Mouse (Mus musculus): ENCODE measurements around the gene Golt1a.

Golt1a gene

GRCm38 (mm10) chr1:133309652-133310267 lies at the start of gene Golt1a:
TSS of gene Golt1a (plus strand) at chr1:133309800.
- no peak for DNase-seq (ENCODE audit: low spot score in 2 of 2)

DNA sequence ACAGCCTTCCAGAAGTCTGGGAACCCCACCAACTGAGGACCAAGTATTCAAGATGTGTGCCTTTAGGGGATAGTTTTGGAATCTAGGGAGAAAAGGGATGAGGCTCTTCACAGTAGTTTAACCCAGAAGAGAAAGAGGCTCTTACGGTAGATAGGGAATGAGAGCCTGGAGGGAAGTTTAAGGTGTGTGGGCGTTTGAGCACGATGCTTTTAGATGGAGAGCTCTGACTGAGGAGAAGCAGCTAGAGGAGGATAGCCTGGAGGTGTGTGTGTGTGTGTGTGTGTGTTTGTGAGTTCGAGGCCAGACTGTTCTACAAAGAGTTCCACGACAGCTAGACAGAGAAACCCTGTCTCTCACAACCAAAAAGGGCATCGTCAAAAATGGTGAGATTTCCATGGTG lies 47.0 kb upstream of the Golt1a start:
- no peak for DNase-seq (ENCODE audit: low spot score in 2 of 2)

GRCm38 (mm10) chr1:133263134-133263533 lies 46.5 kb upstream of the Golt1a start:
- no peak for DNase-seq (ENCODE audit: low spot score in 2 of 2)

DNA sequence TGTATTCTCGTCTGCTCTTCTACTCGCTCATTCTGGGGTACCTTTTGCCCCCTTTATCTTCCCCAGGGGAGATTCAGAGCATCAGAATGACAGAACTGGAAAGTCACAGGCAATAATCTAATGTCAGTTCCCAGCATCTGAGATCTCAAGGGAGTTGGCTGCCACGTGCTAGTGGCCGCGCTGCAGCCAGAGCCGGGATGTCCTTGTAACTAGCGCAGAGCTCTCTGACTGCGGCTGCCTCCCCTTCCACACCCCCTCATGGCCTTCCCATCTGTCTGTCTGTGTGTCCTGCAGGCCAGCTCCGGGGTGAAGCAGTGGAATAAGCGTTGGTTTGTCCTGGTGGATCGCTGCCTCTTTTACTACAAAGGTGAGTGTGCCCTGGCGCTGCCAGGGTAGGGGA lies 45.2 kb upstream of the Golt1a start:
- DNase-seq (ENCODE audit: low spot score in 2 of 2), result no peak

DNA sequence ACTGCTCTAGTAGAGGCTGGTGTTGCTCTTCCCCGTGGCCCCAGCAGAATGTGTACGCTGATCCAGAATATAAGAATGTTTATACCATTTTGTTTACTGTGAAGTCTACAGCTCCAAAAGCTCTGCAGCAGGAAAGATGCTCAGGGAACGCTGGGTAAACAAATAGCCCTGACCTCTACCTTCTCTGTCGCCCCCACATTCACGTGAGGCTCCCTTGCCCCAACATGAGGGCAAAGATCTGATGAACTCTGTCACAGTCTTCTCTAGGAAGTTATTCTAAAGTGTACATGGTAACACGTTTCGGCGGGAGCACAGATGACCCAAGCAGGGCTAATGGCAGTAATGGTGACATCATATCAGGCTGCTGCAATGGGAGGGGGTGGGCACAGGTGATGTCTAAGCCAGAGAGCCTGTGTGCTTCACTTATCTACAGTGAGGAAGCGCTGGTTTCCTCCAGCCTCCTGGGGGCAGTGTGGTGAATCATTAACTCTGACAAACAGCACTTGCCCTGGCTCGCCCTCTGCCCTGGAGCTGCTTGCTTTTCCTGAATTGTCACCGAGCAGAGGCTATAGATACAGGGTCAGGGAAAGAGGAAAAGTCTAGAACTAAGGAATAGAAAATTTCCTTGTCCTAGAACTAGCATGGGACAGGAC lies 44.4 kb upstream of the Golt1a start:
- DNase-seq (ENCODE audit: low spot score in 2 of 2), result no peak

GRCm38 (mm10) chr1:133267094-133267493 lies 42.5 kb upstream of the Golt1a start:
- no peak for DNase-seq (ENCODE audit: low spot score in 2 of 2)

GRCm38 (mm10) chr1:133267813-133268492 lies 41.6 kb upstream of the Golt1a start:
- no peak for DNase-seq (ENCODE audit: low spot score in 2 of 2)

DNA sequence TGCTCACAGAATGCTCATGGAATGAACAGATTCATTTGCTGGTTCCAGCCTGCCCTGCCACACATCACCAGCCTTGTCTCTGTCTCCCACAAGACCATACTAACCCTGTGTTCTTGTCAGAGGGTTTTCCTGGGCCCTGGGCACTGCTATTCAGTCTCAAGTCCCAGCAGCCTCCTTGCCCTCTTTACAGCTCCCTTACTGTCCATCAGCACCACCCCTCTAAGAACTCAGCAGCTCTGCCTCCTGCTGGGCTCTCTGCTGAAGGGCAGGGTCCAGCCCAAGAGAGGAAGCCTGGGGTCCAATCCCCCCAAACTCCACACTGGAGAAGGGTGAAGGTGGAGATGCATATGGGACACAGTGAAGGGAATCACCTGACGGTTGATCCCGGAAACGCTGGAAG lies 41.1 kb upstream of the Golt1a start:
- DNase-seq (ENCODE audit: low spot score in 2 of 2), result no peak

- no peak for DNase-seq (ENCODE audit: low spot score in 2 of 2)
These were observed 39.3 kb upstream of the Golt1a start for GRCm38 (mm10) chr1:133270336-133270735.

DNA sequence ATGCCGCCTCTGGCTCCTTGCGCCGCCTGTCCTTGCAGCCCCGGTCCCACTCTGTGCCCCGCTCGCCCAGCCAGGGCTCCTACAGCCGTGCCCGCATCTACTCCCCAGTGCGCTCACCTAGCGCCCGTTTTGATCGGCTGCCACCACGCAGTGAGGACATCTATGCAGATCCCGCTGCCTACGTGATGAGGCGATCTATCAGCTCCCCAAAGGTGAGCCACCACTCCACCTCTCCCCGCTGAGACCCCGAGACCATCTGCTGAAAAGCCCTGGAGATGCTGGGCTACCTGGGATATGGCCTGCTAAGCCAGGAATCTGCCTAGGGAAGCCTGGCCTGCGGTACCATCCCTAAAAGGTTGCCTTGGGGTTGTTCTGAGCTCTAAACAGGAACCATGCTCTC lies 35.4 kb upstream of the Golt1a start:
- DNase-seq (ENCODE audit: low spot score in 2 of 2), result no peak

GRCm38 (mm10) chr1:133276983-133277382 lies 32.6 kb upstream of the Golt1a start:
- DNase-seq (ENCODE audit: low spot score in 2 of 2), result no peak

GRCm38 (mm10) chr1:133278539-133278938 lies 31.1 kb upstream of the Golt1a start:
- DNase-seq (ENCODE audit: low spot score in 2 of 2), result no peak

DNA sequence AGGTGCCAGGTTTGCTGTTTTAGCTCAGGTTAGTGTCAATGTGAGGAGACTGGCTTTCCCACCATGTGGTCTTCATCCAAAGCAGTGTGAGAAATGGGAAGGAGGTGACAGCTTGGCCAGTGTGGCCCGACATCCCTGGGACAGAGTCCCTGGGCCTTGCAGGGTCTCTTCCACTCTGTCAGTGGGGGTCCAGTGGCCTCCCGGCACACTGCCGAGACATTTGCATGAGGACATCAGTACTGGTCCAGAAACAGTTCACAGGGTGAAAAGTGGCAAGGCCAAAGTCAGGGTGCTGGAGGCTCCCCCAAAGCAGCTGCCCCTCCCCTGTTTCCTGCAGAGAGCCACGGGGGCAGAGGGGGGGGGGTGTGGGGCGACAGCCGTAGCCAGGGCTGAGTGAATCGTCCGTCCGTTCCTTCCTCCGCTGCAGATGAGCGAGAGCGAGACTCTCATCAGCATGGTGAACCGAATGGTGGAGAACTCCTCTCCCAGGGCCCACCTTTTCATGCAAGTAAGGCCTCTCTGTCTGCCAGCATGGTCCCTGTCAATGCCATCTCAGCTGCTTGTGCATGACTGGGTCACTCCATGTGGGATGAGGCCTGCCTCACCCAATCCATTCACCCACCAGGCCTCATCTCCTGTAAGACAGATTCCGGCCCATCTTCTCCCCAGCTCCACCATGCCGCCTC lies 30.5 kb upstream of the Golt1a start:
- no peak for DNase-seq (ENCODE audit: low spot score in 2 of 2)

DNA sequence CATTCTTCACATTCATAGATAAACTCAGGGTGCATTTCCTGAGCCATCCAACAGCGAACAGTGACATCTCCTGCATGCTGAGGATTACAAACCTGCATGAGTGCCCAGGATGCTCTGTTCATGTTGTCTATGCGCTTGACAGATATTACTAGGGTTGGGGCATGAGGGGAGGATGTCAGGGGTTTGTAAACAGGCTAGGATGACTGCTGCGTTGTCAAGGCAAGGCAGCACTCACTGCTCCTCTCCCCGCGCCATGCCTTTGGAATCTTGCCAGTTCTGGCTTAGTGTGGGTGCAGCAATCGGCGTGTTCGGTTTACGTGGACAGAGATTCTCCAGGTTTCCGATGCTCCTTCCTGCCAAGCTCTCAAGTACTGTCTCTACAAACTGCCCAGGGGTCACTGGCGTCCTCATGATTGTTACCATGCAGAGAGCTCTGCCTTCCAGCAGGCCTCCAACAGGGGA lies 29.9 kb upstream of the Golt1a start:
- no peak for DNase-seq (ENCODE audit: low spot score in 2 of 2)

DNA sequence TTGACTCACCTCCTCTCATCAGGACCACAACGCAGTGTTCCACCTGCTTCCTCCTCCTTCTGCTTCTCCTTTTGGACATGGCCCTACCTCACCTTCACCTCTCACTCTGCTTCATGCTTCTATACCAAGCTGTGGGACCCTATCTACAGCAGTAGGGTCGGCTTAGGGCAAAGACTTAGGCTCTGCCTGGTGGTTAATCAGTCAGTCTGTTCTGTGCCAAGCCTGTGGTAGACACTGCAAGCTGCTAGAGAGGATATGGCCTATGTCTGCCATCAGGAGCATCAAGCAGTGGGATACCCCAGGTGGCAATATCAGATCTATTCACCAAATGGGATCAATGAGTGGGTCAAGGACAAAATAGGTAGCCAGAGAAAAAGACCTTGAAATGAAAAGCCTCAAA lies 29.1 kb upstream of the Golt1a start:
- DNase-seq (ENCODE audit: low spot score in 2 of 2), result no peak

DNA sequence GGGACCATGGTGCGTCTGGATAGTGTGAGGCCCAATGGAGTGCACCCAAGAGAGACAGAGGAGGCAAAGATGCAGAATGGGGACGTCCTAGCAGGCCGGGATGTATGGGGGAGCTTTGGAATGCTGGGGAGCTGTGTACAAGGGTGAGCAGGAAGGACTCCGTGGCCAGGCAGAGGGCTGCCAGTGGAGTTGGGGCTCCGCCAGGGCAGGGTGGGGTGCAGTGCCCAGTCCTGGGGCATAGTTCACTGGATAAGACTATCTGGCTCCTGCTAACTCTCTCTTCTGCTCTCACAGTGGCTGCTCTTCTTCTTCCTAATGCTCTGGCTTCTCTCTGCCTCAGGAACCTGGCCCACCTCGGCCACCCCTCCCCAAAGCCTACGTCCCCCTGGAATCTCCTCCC lies 23.7 kb upstream of the Golt1a start:
- no peak for DNase-seq (ENCODE audit: low spot score in 2 of 2)

DNA sequence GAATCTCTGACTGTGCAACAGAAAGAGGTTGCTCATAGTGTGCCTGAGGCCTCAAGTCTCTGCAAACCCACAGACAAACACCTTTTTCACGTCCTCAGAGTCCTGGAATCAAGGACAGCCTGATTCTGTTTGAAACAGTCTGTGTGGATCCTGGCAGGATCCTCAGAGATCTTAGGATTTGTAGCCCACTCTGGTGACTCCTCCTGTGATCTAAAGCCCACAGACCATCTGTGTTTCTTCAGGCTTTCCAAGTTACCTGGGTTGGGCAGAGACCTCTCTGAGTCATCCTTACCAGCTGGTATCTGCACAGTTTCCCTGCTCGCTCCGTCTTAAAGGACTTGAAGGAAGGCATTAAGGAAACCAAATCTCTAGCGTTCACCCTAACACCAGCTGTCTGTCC lies 22.5 kb upstream of the Golt1a start:
- no peak for DNase-seq (ENCODE audit: low spot score in 2 of 2)

DNA sequence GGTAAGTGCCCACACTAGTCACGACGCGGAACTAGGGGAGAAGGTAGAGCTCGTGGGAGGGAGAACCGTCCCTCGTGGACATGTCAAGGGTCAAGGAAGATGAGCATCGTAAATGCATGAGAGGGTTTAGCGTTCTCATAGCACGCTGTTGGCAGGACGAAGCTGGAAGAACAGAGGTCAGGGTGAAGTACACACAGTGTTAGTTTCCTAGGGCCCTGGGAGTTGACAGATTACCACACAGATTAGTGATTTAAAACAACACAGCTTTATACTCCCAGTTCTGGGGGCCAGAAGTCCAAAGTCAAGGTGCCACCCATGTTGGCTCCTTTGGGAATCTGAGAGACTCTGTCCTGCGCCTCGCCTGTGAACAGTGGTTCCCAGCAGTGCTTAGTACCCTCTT lies 21.7 kb upstream of the Golt1a start:
- DNase-seq (ENCODE audit: low spot score in 2 of 2), result no peak

GRCm38 (mm10) chr1:133291888-133292287 lies 17.7 kb upstream of the Golt1a start:
- DNase-seq (ENCODE audit: low spot score in 2 of 2), result no peak

GRCm38 (mm10) chr1:133292608-133293007 lies 17.0 kb upstream of the Golt1a start:
- no peak for DNase-seq (ENCODE audit: low spot score in 2 of 2)

GRCm38 (mm10) chr1:133296376-133296775 lies 13.2 kb upstream of the Golt1a start:
- no peak for DNase-seq (ENCODE audit: low spot score in 2 of 2)

- DNase-seq (ENCODE audit: low spot score in 2 of 2), result no peak
These were observed 10.8 kb upstream of the Golt1a start for GRCm38 (mm10) chr1:133298816-133299215.

DNA sequence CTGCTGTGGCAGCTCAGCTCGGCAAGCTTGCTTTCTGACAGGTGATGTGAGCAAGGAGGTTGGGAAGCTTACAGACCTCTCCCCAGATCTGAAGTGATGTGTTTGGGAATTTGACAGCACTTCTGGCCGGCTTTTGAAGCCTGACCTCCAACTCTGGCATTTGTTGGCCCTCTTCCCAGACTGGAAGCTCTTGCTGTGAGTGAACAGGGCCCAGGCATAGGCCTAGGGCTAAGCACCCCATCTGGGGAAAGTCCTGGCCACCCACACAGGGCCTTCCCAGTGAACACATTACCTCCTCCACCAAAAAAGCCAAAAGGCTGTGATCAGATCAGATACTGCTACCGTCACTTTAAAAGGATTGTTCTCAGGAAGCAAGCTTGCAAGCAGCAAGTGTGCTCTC lies 7.1 kb upstream of the Golt1a start:
- DNase-seq (ENCODE audit: low spot score in 2 of 2), result no peak

Measured in spleen, postnatal 14 days (tissue).